Mouse (Mus musculus) stomach, embryonic 16.5 days (tissue): Measurements from ENCODE around the gene Fkbp5. TPM values are rescaled to one million over a fixed set of nuclear protein-coding genes. Genes with fewer than 3 reads are reported as not detected.

Experiments
- ATAC-seq: fragments of 200-750 bp; cut with Nextera tagmentation; 2 replicates; pipeline ENCODE4 v1.8.0; 2017; ENCODE audit warnings: moderate number of reproducible peaks, moderate TSS enrichment; ENCODE audit not compliant: insufficient read depth, low FRiP score
- H3K27ac ChIP-seq: fragments of 300-500 bp; sonication (generic); 2 replicates; pipeline ENCODE4 v1.5.1; 2014; ENCODE audit warnings: low read length
- H3K27me3 ChIP-seq: fragments of 300-500 bp; sonication (generic); 2 replicates; pipeline ENCODE4 v1.6.1; 2014; ENCODE audit warnings: low read length, control low read depth, mixed read lengths; ENCODE audit not compliant: control insufficient read depth, insufficient read depth
- H3K36me3 ChIP-seq: fragments of 300-500 bp; sonication (generic); 2 replicates; pipeline ENCODE4 v1.6.1; 2014; ENCODE audit warnings: low read length; ENCODE audit not compliant: control insufficient read depth, insufficient read depth
- H3K4me1 ChIP-seq: fragments of 300-500 bp; sonication (generic); 2 replicates; pipeline ENCODE4 v1.6.1; 2014; ENCODE audit warnings: low read length, control low read depth, mixed read lengths; ENCODE audit not compliant: control insufficient read depth, insufficient read depth
- H3K4me2 ChIP-seq: fragments of 300-500 bp; sonication (generic); 2 replicates; pipeline ENCODE4 v1.6.1; 2014; ENCODE audit warnings: low read depth, low read length, mixed read lengths
- H3K4me3 ChIP-seq: fragments of 300-500 bp; sonication (generic); replicated peaks from 2 replicates; pipeline ENCODE4 v1.5.1; 2014; ENCODE audit warnings: mild to moderate bottlenecking, low read length
- H3K9ac ChIP-seq: fragments of 300-500 bp; sonication (generic); 2 replicates; pipeline ENCODE4 v1.6.1; 2014; ENCODE audit warnings: low read length
- H3K9me3 ChIP-seq: fragments of 300-500 bp; sonication (generic); replicated peaks from 2 replicates; pipeline ENCODE4 v1.6.1; 2016; ENCODE audit warnings: low read length, control low read depth; ENCODE audit not compliant: control insufficient read depth
- WGBS: fragments of 180-500 bp; shearing (Covaris S2); extraction: QIAGEN DNeasy Blood & Tissue Kit; methylation state at CpG from one replicate; pipeline ENCODE4 v1.1.7; 2014; 5-methylcytosine and 5-hydroxymethylcytosine counted together
- polyA plus RNA-seq: library from polyadenylated mRNA; unstranded; fragments of >200 nt; fragmentation: Nextera tagmentation; extraction: Ambion mirVana; gene quantifications from 2 replicates; pipeline ENCODE4 v1.2.1, GENCODE M21; 2015

Fkbp5 gene
- polyA plus RNA-seq, 1 experiment from 2014 or later: 27.1 TPM

DNA sequence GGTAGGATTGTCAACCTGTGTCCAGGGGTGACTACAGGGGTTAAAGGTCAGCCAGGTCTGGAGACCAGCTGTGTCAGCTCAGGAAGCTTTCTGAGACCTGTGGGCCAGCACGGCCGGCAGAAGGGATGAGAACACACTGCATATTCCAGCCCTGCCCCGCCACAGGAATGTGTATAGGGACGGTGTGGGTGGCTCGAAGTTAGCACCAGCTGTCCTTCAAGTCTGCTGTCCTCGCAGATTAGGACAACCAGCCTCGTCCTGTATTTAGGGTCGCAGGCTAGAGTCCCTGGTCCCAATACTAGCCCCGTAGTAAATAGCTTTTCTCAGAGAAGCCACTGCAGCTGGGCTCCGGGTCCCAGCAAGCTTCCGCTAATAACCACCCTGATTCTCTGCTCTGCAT is 31.2 kb upstream of the Fkbp5 start:
- WGBS: 67% methylated on average over 11 of the region's 11 CpGs
- Histone ChIP-seq H3K4me2 (no peak overlapping the region), H3K9ac (no peak overlapping the region), H3K4me1 (0 out of 2 replicates have a peak, but pooled peaks cover 2% of the 10 kb centered on the region), H3K36me3 (no peaks in the 10 kb centered on the region), H3K27ac (no peak overlapping the region), H3K27me3 (no peaks in the 10 kb centered on the region), H3K4me3 (no peak overlapping the region), H3K9me3 (no peaks in the 10 kb centered on the region)
- ATAC-seq: no peak

- Histone ChIP-seq H3K4me3 (no peak overlapping the region), H3K4me1 (no peaks in the 10 kb centered on the region), H3K36me3 (no peaks in the 10 kb centered on the region), H3K4me2 (no peak overlapping the region), H3K27ac (no peak overlapping the region), H3K9me3 (no peaks in the 10 kb centered on the region), H3K9ac (no peak overlapping the region), H3K27me3 (no peaks in the 10 kb centered on the region)
- no peak for ATAC-seq
- WGBS: 89% methylated on average over 1 of the region's 1 CpGs
Measured at GRCm38 (mm10) chr17:28546925-28547324, 29.6 kb upstream of the Fkbp5 start.

GRCm38 (mm10) chr17:28537881-28538280 is 20.6 kb upstream of the Fkbp5 start:
- no peaks in the 10 kb centered on the region for H3K9me3 ChIP-seq
- no peak for ATAC-seq
- WGBS: 44% methylated on average over 12 of the region's 12 CpGs

DNA sequence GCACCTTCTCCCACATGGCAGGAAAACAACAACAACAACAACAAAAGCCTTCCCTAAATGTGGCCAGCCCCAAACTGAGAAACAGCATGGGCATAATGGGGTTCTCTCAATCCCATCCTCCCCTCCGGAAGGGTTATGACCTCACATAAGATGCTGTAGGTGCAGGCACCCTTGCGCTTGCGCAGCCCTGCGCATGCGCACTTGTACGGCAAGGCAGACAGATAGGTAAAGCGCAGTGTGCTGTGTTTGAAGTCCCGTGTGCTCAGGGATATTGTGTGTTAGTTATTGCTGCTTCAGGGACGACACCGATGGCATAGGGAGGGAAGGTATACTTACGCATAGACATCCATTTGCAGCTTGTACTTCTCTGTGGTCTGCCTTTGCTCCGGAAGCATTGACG is 16.0 kb upstream of the Fkbp5 start:
- 89% methylated on average over 13 of the region's 13 CpGs for WGBS
- Histone ChIP-seq H3K9me3 (no peaks in the 10 kb centered on the region), H3K27ac (no peak overlapping the region), H3K9ac (no peak overlapping the region), H3K4me3 (no peak overlapping the region), H3K27me3 (no peaks in the 10 kb centered on the region), H3K4me1 (0 out of 2 replicates have a peak, but pooled peaks cover 3% of the 10 kb centered on the region), H3K36me3 (no peaks in the 10 kb centered on the region), H3K4me2 (no peak overlapping the region)
- ATAC-seq: no peak

More at GRCm38 (mm10) chr17:28537881-28538280, 20.6 kb upstream of the Fkbp5 start:
- no peaks in the 10 kb centered on the region for H3K36me3 ChIP-seq
- no peak overlapping the region for H3K4me2 ChIP-seq
- no peaks in the 10 kb centered on the region for H3K27me3 ChIP-seq
- H3K4me1 ChIP-seq: no peaks in the 10 kb centered on the region
- no peak overlapping the region for H3K4me3 ChIP-seq
- no peak overlapping the region for H3K27ac ChIP-seq
- H3K9ac ChIP-seq: no peak overlapping the region

DNA sequence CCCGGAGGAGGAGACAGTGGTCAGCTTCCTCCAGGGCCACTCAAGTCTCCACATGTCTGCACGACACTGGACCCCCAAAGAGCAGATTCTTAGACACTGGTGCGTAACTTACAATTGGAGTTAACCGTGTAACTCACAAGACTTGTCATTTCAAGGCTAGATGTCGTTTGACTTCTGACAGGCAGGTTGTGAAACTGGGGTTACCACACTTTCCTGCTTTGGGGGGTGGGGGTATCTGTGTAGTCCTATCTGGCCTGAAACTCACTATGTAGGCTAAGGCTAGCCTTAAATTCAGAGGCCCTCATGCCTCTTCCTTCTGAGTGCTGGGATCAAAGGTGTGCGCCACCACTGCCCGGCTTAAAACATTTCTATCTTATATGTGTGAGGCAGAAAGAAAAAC is 15.2 kb upstream of the Fkbp5 start:
- no peaks in the 10 kb centered on the region for H3K36me3 ChIP-seq
- no peak overlapping the region for H3K4me2 ChIP-seq
- no peak overlapping the region for H3K9ac ChIP-seq
- ATAC-seq: no peak
- no peaks in the 10 kb centered on the region for H3K9me3 ChIP-seq
- no peak overlapping the region for H3K27ac ChIP-seq
- no peaks in the 10 kb centered on the region for H3K27me3 ChIP-seq
- no peak overlapping the region for H3K4me3 ChIP-seq
- H3K4me1 ChIP-seq: peaks cover 7% of the 10 kb centered on the region
- 80% methylated on average over 7 of the region's 7 CpGs for WGBS

DNA sequence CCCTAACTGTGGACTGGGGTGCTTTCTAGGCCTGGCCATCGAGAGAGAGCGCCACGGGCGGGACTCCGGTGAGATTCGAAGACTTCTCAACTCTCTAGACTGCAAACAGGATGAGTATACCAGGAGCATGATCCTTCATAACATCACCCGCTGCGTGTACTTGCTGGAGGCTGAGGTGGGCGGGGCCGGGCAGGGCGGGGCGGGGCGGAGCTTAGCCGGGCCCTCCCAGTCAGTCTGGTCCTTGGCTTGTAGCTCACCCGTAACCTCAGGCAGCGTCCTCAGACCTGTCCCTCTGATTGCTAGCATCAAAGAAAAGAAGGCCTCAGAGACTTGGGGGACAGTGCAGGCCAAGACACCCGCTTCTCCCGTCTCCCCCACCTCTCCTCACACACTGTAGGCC is 14.6 kb upstream of the Fkbp5 start:
- 18% methylated on average over 18 of the region's 18 CpGs for whole genome bisulfite sequencing

DNA sequence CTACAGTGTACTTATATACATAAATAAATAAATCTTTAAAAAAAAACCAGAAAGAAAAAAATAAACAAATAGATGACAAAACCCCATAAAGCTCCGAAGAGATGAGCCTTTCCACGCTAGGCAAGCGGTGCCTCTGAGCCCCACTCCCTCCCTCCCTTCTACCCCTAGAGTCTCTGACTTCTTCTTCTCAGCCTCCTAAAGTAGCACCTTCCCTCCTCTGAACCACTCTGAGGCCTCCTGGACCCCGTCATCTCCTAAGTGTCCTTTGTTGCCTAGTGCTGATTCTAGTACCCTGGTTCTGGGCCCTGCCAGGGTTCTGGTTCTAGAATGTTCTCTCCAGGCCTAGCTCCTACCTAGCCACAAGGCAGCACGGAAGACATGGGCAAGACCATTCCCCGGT is 13.2 kb upstream of the Fkbp5 start, which contains the start of gene Armc12:
Gene Armc12, plus strand, starts transcription at position 301 of the 400 bp plus-strand sequence.
- peaks cover 13% of the 10 kb centered on the region for H3K4me1 ChIP-seq
- H3K4me3 ChIP-seq: no peak within 1 kb of the TSS
- H3K9me3 ChIP-seq: no peaks in the 10 kb centered on the region
- H3K27me3 ChIP-seq: no peaks in the 10 kb centered on the region
- H3K4me2 ChIP-seq: no peak within 1 kb of the TSS
- no peak within 1 kb of the TSS for H3K9ac ChIP-seq
- no peaks in the 10 kb centered on the region for H3K36me3 ChIP-seq
- no peak for ATAC-seq
- WGBS: 86% methylated on average over 6 of the region's 6 CpGs
- H3K27ac ChIP-seq: no peak within 1 kb of the TSS

More for the DNA sequence above, 14.6 kb upstream of the Fkbp5 start:
- Histone ChIP-seq H3K27ac (no peak overlapping the region), H3K27me3 (no peaks in the 10 kb centered on the region), H3K4me1 (peaks cover 13% of the 10 kb centered on the region), H3K4me3 (no peak overlapping the region), H3K4me2 (peak overlapping the region; percentile 25; the same call in 1 of the 2 replicates), H3K9me3 (no peaks in the 10 kb centered on the region), H3K9ac (no peak overlapping the region), H3K36me3 (no peaks in the 10 kb centered on the region)
- no peak for ATAC-seq

DNA sequence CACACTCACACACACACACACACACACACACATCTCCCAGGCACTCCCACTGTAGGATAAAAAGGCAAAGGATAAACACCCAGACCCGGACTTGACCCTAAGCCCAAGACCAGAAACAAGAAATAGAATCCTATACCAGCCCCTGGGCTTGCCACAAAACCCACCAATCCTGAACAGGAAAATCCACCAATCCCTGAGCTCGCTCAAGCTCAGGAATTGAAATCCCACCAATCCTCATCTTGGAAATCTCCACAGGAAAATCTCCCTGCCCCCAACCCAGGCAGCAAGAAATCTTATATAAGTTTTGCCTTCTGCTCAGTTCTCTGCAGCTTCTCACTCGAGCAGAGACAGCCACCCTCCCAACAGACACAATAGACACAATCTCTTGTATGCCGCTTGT is 11.8 kb upstream of the Fkbp5 start:
- Histone ChIP-seq H3K4me1 (peaks cover 16% of the 10 kb centered on the region), H3K4me3 (no peak overlapping the region), H3K9ac (no peak overlapping the region), H3K36me3 (no peaks in the 10 kb centered on the region), H3K27me3 (no peaks in the 10 kb centered on the region), H3K9me3 (no peaks in the 10 kb centered on the region), H3K27ac (no peak overlapping the region), H3K4me2 (no peak overlapping the region)
- no peak for ATAC-seq
- 69% methylated on average over 4 of the region's 4 CpGs for WGBS

DNA sequence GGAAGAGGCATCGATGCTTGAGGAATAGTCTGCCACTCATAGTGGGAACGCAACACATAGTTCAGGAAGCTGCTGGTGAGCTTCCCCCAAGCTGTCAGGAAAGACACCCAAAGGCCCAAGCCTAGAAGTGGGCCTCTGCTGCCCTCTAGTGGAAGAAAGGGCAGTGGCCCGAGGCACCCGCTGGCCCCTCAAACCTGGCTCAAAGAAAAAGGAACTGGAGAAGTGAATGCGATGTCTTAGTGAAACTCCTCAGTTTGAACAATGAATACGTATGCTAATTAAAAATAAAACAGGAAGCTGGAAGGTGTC is 10.7 kb upstream of the Fkbp5 start:
- peak overlapping the region; percentile 52 for H3K4me2 ChIP-seq
- peaks cover 19% of the 10 kb centered on the region for H3K4me1 ChIP-seq
- no peaks in the 10 kb centered on the region for H3K36me3 ChIP-seq
- H3K9me3 ChIP-seq: no peaks in the 10 kb centered on the region
- WGBS: 1% methylated on average over 6 of the region's 6 CpGs
- H3K27me3 ChIP-seq: no peaks in the 10 kb centered on the region
- ATAC-seq: peak; percentile 55
- H3K4me3 ChIP-seq: peak overlapping the region; percentile 24
- H3K9ac ChIP-seq: peak overlapping the region; percentile 56
- peak overlapping the region; percentile 52; the same call in 1 of the 2 replicates for H3K27ac ChIP-seq
